Mouse (Mus musculus): ENCODE results near the gene Gm8334. TPM values are rescaled to one million over a fixed set of nuclear protein-coding genes. Genes with fewer than 3 reads are reported as not detected.
"Not testable (repeated sequence)": the region's sequence is repeated elsewhere in the genome, so short reads cannot be mapped to it uniquely, and the experiment has no call there.

Gm8334 gene
- total RNA-seq (2022) = not detected

DNA sequence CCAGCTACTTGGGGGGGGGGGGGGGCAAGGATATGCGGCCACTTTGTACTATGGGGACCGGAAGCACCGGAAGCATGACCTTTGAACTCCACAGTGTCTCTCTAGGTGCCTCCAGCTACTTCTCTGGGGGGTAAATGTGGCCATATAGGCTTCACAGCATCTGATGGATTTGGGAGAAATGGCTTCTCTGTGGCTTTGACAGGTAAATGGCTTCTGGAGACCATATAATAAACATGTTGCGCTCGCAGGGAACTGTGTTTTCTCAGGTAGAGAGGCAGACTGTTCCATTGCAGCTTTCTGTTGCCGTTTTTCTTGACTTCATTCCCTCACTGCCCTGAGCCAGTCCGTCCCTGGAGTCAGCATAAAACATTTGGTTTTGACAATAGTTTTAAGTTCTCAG, at the start of gene Gm8334:
TSS of gene Gm8334 (minus strand) at position 101 of the 400 bp plus-strand sequence.
- not testable (repeated sequence) for DNase-seq (ENCODE audit: low spot score in 2 of 2)

DNA sequence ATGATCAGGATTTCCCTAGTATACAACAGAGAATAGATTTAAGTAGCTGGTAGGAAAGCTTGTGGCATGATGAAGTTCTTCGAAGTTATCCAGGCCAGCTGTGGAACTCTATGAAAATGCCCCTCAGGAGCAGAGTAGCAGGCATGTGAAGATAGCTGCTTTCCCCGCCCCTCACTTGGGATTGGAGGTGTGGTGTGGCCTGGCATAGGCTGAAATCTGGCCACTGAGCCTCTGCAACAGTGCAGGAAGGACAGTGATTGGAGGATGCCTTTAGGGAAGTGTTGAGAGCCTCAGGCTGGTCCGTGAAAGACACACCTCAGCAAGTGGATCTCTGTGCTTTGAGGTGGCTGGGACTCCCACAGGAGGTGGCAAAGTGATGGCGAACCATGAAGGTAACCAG, 48.3 kb upstream of the Gm8334 start, which contains the start of gene Gm15127:
TSS of gene Gm15127 (plus strand) at position 301 of the 400 bp plus-strand sequence.
- DNase-seq (ENCODE audit: low spot score in 2 of 2) = not testable (repeated sequence)

Other genes starting within 250 kb of the Gm8334 start
- gene Gm15114, start 126.2 kb downstream of the Gm8334 start, total RNA-seq (2022) = not detected
- not detected for gene Gm15127, start 48.4 kb upstream of the Gm8334 start, total RNA-seq (2022)
- gene Luzp4, start 242.5 kb upstream of the Gm8334 start, total RNA-seq (2022) = not detected

All from left cerebral cortex, adult 8-10 months (tissue).